Mouse (Mus musculus) MEL (cell line): ENCODE results near the gene C1rl. TPM values are rescaled to one million over a fixed set of nuclear protein-coding genes. Genes with fewer than 3 reads are reported as not detected.
A peak's percentile ranks its signal among the peaks of the same experiment; 100 is the strongest.

Experiments used
- DNase-seq: peaks from one replicate; pipeline ENCODE4 v3.0.0; 2011; ENCODE audit warnings: low read depth, low spot score
- H3K27ac ChIP-seq: 2 replicates; pipeline ENCODE4 v1.5.1; 2012; ENCODE audit warnings: low read depth, mild to moderate bottlenecking, control low read depth, low read length, moderate library complexity; ENCODE audit not compliant: control insufficient read depth
- H3K27me3 ChIP-seq, 2 experiments: fragments of 150-350 bp in 1 of 2; sonication (generic) in 1 of 2; 2 replicates each; pipeline ENCODE4 v1.6.1; 2012; ENCODE audit warnings: low read length in 2 of 2, mild to moderate bottlenecking in 2 of 2, improper control_type of control experiment in 1 of 2, moderate library complexity in 1 of 2; ENCODE audit not compliant: insufficient read depth in 2 of 2, control insufficient read depth in 1 of 2
- H3K36me3 ChIP-seq, 2 experiments: 2 replicates each; pipeline ENCODE4 v1.6.1; 2012 to 2014; ENCODE audit warnings: low read length in 2 of 2, improper control_type of control experiment in 1 of 2, inconsistent platforms in 1 of 2, mild to moderate bottlenecking in 1 of 2; ENCODE audit not compliant: insufficient read depth in 2 of 2, control insufficient read depth in 1 of 2
- H3K4me1 ChIP-seq, 2 experiments: fragments of 150-350 bp in 1 of 2; sonication (generic) in 1 of 2; 2 replicates each; pipeline ENCODE4 v1.6.1; 2012; ENCODE audit warnings: low read length in 2 of 2, improper control_type of control experiment in 1 of 2, mild to moderate bottlenecking in 1 of 2; ENCODE audit not compliant: insufficient read depth in 2 of 2, control insufficient read depth in 1 of 2
- H3K4me3 ChIP-seq, 2 experiments: fragments of 150-350 bp in 1 of 2; sonication (generic) in 1 of 2; 2 replicates each; pipeline ENCODE4 v1.5.1; 2012; ENCODE audit warnings: low read depth in 2 of 2, low read length in 2 of 2, mild to moderate bottlenecking in 2 of 2, moderate library complexity in 2 of 2, control low read depth in 1 of 2, improper control_type of control experiment in 1 of 2; ENCODE audit not compliant: control insufficient read depth in 1 of 2, insufficient read depth in 1 of 2
- H3K79me2 ChIP-seq: 2 replicates; pipeline ENCODE4 v1.6.1; 2012; ENCODE audit warnings: mild to moderate bottlenecking, low read length, moderate library complexity; ENCODE audit not compliant: control insufficient read depth, poor library complexity, insufficient read depth
- H3K9ac ChIP-seq: 2 replicates; pipeline ENCODE4 v1.6.1; 2012; ENCODE audit warnings: low read depth, mild to moderate bottlenecking, control low read depth, low read length, moderate library complexity; ENCODE audit not compliant: control insufficient read depth, poor library complexity, severe bottlenecking
- H3K9me3 ChIP-seq: fragments of 150-350 bp; sonication (generic); replicated peaks from 2 replicates; pipeline ENCODE4 v1.6.1; 2012; ENCODE audit warnings: mild to moderate bottlenecking, low read length, improper control_type of control experiment, moderate library complexity; ENCODE audit not compliant: insufficient read depth
- CHD1 ChIP-seq: IDR thresholded peaks from 2 replicates; pipeline ENCODE4 v1.6.1; 2012; ENCODE audit warnings: low read depth, mild to moderate bottlenecking, inconsistent platforms, low read length, improper control_type of control experiment
- CHD2 ChIP-seq: IDR thresholded peaks from 2 replicates; pipeline ENCODE4 v1.6.1; 2011; ENCODE audit warnings: low read length, improper control_type of control experiment
- E2F4 ChIP-seq: IDR thresholded peaks from 2 replicates; pipeline ENCODE4 v1.6.1; 2011; ENCODE audit warnings: low read depth, low read length, improper control_type of control experiment, borderline replicate concordance
- EP300 ChIP-seq, 2 experiments: IDR thresholded peaks; 2 replicates each; pipeline ENCODE4 v1.6.1; 2011; ENCODE audit warnings: improper control_type of control experiment in 2 of 2, low read length in 2 of 2, low read depth in 1 of 2, mild to moderate bottlenecking in 1 of 2
- ETS1 ChIP-seq: IDR thresholded peaks from 2 replicates; pipeline ENCODE4 v1.6.1; 2012; ENCODE audit warnings: low read depth, mild to moderate bottlenecking, inconsistent platforms, low read length, improper control_type of control experiment, moderate library complexity
- GABPA ChIP-seq: IDR thresholded peaks from 2 replicates; pipeline ENCODE4 v1.6.1; 2012; ENCODE audit warnings: low read depth, mild to moderate bottlenecking, inconsistent platforms, low read length, improper control_type of control experiment, moderate library complexity
- JUND ChIP-seq: IDR thresholded peaks from 2 replicates; pipeline ENCODE4 v1.6.1; 2011; ENCODE audit warnings: low read depth, mild to moderate bottlenecking, improper control_type of control experiment, low read length
- MEF2A ChIP-seq: IDR thresholded peaks from 2 replicates; pipeline ENCODE4 v1.6.1; 2014; ENCODE audit warnings: low read depth, mild to moderate bottlenecking, inconsistent platforms, low read length, improper control_type of control experiment; ENCODE audit not compliant: poor library complexity, insufficient replicate concordance, severe bottlenecking; ENCODE audit errors: extremely low read depth
- NRF1 ChIP-seq: IDR thresholded peaks from 2 replicates; pipeline ENCODE4 v1.6.1; 2014; ENCODE audit warnings: low read depth, mild to moderate bottlenecking, inconsistent platforms, low read length, improper control_type of control experiment, moderate library complexity; ENCODE audit not compliant: poor library complexity, insufficient read depth, severe bottlenecking
- POLR2AphosphoS5 ChIP-seq: IDR thresholded peaks from 2 replicates; pipeline ENCODE4 v1.6.1; 2012; ENCODE audit warnings: low read depth, borderline replicate concordance, mild to moderate bottlenecking, inconsistent platforms, low read length, moderate library complexity, mixed read lengths
- RAD21 ChIP-seq: IDR thresholded peaks from 2 replicates; pipeline ENCODE4 v1.6.1; 2011; ENCODE audit warnings: mild to moderate bottlenecking, low read depth, low read length, improper control_type of control experiment
- RCOR1 ChIP-seq: IDR thresholded peaks from 2 replicates; pipeline ENCODE4 v1.6.1; 2012; ENCODE audit warnings: low read depth, mild to moderate bottlenecking, inconsistent platforms, low read length, improper control_type of control experiment
- SMC3 ChIP-seq: IDR thresholded peaks from 2 replicates; pipeline ENCODE4 v1.6.1; 2011; ENCODE audit warnings: low read depth, low read length, improper control_type of control experiment
- ZC3H11A ChIP-seq: IDR thresholded peaks from 2 replicates; pipeline ENCODE4 v1.6.1; 2012; ENCODE audit warnings: low read depth, mild to moderate bottlenecking, inconsistent platforms, low read length, improper control_type of control experiment
- ZNF384 ChIP-seq: IDR thresholded peaks from 2 replicates; pipeline ENCODE4 v1.6.1; 2012; ENCODE audit warnings: low read depth, mild to moderate bottlenecking, inconsistent platforms, low read length, improper control_type of control experiment
- polyA plus RNA-seq, 2 experiments: library from polyadenylated mRNA; stranded (reverse) in 1 of 2; unstranded in 1 of 2; fragments of >175 nt in 1 of 2; fragments of >200 nt in 1 of 2; gene quantifications; 2 replicates each; pipeline versions ENCODE4 v1.2.1 to v1.2.4; 2012; ENCODE audit warnings: low replicate concordance in 2 of 2, low read depth in 1 of 2; ENCODE audit not compliant: insufficient read length in 2 of 2, insufficient read depth in 1 of 2, missing spikeins in 1 of 2
- total RNA-seq: library from RNA; depleted of rRNA; stranded (reverse); fragments of 300-350 nt; gene quantifications from 2 replicates; pipeline ENCODE4 v1.2.3, GENCODE M21; 2012

C1rl gene
- total and polyA plus RNA-seq, 3 experiments, result 1.2 to 2.6 TPM; not detected in 1

GRCm38 (mm10) chr6:124492842-124493561 lies at the start of gene C1rl (continued):
- no peak for TF ChIP-seq NRF1
- TF ChIP-seq ETS1, result peak; percentile 34; the same call in 1 of the 2 replicates
- TF ChIP-seq ZNF384, result no peak; the same call in 1 of the 2 replicates
- TF ChIP-seq RAD21, result peak; percentile 85
- TF ChIP-seq, all 39 proteins: peak for 17

GRCm38 (mm10) chr6:124443338-124443737 lies 49.6 kb upstream of the C1rl start:
- DNase-seq, result no peak
- Histone ChIP-seq H3K9ac (no peak overlapping the region), H3K27me3 (no peaks in the 10 kb centered on the region), H3K27ac (no peak overlapping the region), H3K4me1 (0 out of 4 replicates have a peak, but pooled peaks cover 0 to 3% of the 10 kb centered on the region in 2 experiments), H3K79me2 (no peaks in the 10 kb centered on the region), H3K36me3 (peaks cover 3 to 4% of the 10 kb centered on the region in 2 experiments; a peak in 3 of 4 replicates), H3K4me3 (no peak overlapping the region), H3K9me3 (no peaks in the 10 kb centered on the region)
- TF ChIP-seq CHD2, result no peak

GRCm38 (mm10) chr6:124446024-124446423 lies 46.9 kb upstream of the C1rl start:
- Histone ChIP-seq H3K9ac (no peak overlapping the region), H3K4me1 (0 out of 4 replicates have a peak, but pooled peaks cover 0 to 3% of the 10 kb centered on the region in 2 experiments), H3K4me3 (no peak overlapping the region), H3K27me3 (no peaks in the 10 kb centered on the region), H3K79me2 (no peaks in the 10 kb centered on the region), H3K27ac (no peak overlapping the region), H3K9me3 (no peaks in the 10 kb centered on the region), H3K36me3 (peaks cover 0 to 4% of the 10 kb centered on the region in 2 experiments; a peak in 3 of 4 replicates)
- no peak for DNase-seq
- TF ChIP-seq SMC3, result no peak
- no peak for TF ChIP-seq GABPA
- TF ChIP-seq EP300 (IDR thresholded peaks at IDR 0.05; ENCODE audit: low read depth in 1 of 2, low read length in 2 of 2), result no peak
- no peak for TF ChIP-seq POLR2AphosphoS5
- no peak for TF ChIP-seq E2F4
- TF ChIP-seq CHD1, result no peak

GRCm38 (mm10) chr6:124446459-124446858 lies 46.5 kb upstream of the C1rl start:
- no peaks in the 10 kb centered on the region for H3K9me3 ChIP-seq
- H3K79me2 ChIP-seq, result no peaks in the 10 kb centered on the region
- H3K36me3 ChIP-seq, result peaks cover 0 to 4% of the 10 kb centered on the region in 2 experiments; a peak in 3 of 4 replicates
- 0 out of 4 replicates have a peak, but pooled peaks cover 0 to 3% of the 10 kb centered on the region in 2 experiments for H3K4me1 ChIP-seq
- no peak for DNase-seq
- no peak for TF ChIP-seq ZC3H11A
- TF ChIP-seq JUND, result no peak
- TF ChIP-seq MEF2A, result no peak
- no peak for TF ChIP-seq CHD2
- no peak for TF ChIP-seq EP300 (IDR thresholded peaks at IDR 0.05; ENCODE audit: low read depth in 1 of 2, low read length in 2 of 2)
- no peak for TF ChIP-seq RCOR1
- TF ChIP-seq, all 39 proteins: peak for 0
- no peak overlapping the region for H3K4me3 ChIP-seq
- no peaks in the 10 kb centered on the region for H3K27me3 ChIP-seq
- no peak overlapping the region for H3K9ac ChIP-seq
- no peak overlapping the region for H3K27ac ChIP-seq
